Mouse (Mus musculus): ENCODE results near the gene Izumo4. TPM values are rescaled to one million over a fixed set of nuclear protein-coding genes. Genes with fewer than 3 reads are reported as not detected.

Izumo4 gene
- total RNA-seq, 4 experiments from 2014 or later = 2.2 to 5.3 (median 3.6) TPM

GRCm38 (mm10) chr10:80686617-80687016 lies 15.4 kb upstream of the Izumo4 start:
- DNase-seq (ENCODE audit: low spot score) = no peak

GRCm38 (mm10) chr10:80687850-80688249 lies 14.1 kb upstream of the Izumo4 start:
- peak; percentile 77 for DNase-seq (ENCODE audit: low spot score)

GRCm38 (mm10) chr10:80692249-80693165 lies 9.5 kb upstream of the Izumo4 start:
- DNase-seq (ENCODE audit: low spot score) = no peak

- no peak for DNase-seq (ENCODE audit: low spot score)
Measured at GRCm38 (mm10) chr10:80693401-80694045, 8.5 kb upstream of the Izumo4 start.

GRCm38 (mm10) chr10:80694159-80694938 lies 7.6 kb upstream of the Izumo4 start:
- DNase-seq (ENCODE audit: low spot score) = no peak

GRCm38 (mm10) chr10:80695186-80695585 lies 6.8 kb upstream of the Izumo4 start:
- DNase-seq (ENCODE audit: low spot score) = peak; percentile 67

DNA sequence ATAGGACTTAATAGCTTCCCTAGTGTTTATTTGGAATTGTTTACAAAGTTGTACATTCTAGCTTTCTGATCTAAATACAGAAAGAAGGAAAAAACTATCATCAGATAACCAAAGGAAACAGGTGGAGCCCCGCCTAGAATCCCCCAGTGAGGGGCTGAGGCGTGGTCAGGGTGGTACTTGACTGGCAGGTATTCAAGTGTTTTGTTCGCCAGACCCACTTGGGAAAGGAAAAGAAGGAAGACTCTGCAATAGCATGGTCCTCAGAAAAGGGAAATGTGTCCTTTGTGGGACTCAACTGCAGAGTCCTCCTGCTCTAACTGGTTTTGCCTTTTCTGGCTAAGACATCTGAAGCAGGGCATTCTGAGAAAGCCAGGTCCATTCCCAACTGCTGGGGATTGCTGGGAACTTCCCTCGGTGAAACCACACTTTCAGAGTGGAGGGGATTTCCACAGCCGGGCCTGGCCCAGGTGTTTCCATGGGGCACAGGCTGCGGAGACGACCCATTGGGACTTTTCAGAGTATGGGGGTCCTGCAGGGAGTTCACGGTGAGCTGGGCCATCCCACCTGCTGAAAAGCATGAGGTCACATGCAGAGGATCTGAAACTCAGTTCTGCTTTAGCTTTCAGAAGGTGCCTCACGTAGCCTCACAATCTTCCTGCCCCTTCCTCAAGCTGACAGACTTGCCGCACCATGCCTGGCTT lies 6.0 kb upstream of the Izumo4 start:
- DNase-seq (ENCODE audit: low spot score) = no peak

DNA sequence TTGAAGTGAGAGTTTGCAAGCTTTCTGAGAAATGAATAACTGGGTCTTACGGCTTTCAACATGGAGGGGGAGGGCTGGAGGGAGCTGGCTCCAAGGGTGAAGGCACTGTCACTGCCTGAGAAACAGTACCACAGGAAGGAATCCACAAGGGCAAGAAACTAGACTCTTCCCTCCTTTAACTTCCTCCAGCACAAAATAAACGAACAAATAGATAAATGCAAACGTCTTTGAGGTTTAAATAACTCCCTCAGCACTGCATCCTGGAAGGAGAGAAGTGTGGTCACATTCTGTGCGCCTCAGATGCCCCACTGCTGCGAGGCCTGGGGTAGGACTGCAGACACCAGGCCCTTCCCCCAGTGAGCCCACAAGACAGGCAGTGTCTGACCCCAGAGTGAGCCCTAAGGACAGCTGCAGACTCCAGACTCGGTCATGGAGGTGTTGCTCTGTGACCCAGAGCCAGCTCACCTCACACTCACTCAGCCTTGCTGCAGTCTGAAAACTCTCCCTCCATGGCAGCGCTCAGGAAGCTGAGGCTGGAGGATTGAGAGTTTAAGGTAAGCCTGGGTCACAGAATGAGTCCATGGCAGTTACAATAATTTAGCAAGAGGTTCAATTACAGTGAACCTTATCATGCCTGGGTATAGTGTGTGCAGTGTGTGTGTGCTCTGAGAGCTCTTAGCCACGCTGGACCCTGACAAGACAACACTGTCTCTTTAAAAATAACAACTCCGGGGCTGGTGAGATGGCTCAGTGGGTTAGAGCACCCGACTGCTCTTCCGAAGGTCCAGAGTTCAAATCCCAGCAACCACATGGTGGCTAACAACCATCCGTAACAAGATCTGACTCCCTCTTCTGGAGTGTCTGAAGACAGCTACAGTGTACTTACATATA lies 5.2 kb upstream of the Izumo4 start:
- no peak for DNase-seq (ENCODE audit: low spot score)

GRCm38 (mm10) chr10:80697393-80697787 lies 4.6 kb upstream of the Izumo4 start:
- DNase-seq (ENCODE audit: low spot score) = no peak

DNA sequence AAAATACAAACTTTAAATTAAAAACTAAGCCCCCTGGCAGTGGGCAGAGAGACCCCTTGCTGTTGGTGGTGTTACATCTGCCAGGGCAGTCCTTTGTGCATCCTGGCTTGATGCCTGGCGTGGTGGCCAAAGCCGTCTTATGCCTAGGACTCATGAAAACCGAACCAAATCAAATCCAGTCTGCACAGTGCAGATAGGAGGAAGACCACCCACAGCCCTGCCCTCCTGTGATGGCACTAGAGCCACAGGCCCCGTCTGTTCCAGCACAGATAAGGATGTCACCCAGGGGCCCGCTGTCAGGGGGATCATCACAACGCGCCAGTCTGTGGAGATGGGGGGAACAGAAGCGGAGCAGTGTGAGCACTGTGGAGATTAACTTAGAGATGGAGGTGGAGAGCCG lies 4.2 kb upstream of the Izumo4 start:
- DNase-seq (ENCODE audit: low spot score) = no peak

DNA sequence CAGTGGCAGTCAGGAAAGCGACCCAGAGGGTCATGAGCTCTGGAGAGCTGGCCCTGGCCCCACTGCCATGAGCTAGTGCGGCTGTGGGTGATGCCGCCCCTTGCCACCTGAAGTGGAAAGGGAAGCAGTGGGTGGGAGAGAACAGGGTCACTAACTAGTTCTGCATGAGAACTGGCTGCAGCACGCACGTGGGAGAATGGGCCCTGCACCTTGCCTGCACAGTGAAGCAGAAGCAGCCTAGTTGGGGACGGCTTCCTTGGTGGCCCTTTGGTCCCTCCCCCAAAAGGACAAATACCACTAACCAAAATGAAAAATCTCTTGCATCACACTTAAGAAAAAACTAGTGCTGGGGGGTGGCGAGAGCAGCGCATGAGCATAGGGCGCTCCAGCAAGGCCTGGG lies 3.4 kb upstream of the Izumo4 start:
- DNase-seq (ENCODE audit: low spot score) = no peak

- DNase-seq (ENCODE audit: low spot score) = no peak
Measured at GRCm38 (mm10) chr10:80700038-80700504, 1.9 kb upstream of the Izumo4 start.

GRCm38 (mm10) chr10:80700732-80701131 lies 1.3 kb upstream of the Izumo4 start:
- DNase-seq (ENCODE audit: low spot score) = no peak

DNA sequence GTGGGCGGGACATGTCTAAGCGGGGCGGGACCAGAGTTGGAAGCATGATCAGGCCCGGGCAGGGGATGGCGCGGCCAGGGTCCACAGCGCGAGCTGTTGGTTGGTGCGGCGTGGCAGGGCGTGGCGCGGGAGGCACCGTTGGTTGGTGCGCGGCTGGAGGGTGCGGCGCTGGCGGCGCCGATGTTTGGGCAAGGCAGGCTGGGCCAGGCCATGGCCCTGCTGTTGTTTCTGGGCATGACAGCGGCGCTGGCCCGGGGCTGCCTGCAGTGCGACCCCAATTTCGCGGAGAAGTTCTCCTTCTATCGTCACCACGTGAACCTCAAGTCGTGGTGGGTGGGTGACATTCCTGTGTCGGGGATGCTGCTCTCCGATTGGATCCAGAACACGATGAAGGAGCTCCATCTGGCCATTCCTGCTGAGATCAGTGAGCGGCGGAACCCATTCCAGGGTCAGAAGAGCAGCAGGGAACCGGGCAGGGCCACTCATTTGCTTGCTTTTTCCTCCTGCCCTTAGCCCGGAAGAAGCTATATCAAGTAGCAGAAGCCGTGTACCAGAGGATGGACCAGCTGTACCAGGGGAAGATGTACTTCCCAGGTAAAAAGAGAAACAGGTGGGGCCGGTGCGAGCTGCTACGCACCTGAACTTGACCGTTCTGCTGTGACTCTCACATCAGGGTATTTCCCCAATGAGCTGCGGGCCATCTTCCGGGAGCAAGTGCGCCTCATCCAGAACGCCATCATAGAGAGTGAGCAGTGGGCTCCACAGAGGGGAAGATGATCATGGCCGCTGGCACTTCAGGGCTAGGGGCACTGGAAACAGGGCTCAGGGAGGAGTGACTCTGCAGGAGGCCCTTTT lies 779 bp downstream of the Izumo4 start:
- DNase-seq (ENCODE audit: low spot score) = peak; percentile 91

DNA sequence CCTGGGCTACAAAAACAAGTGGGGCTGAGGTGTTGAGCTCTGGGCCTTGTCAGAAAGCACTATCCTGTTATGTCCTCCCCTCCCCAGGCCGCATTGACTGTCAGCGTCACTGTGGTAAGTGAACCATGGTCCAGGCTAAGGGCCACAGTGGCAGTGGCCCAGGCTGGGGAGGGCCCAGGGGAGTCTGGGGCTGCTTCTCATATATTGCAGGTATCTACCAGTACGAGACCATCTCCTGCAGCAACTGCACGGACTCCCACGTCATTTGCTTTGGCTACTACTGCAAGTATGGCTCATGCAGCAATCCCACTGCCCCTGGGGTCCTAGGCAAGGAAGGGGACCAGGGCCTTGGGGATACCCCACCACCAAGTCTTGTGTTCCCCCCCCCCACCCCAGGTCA lies 1.7 kb downstream of the Izumo4 start:
- no peak for DNase-seq (ENCODE audit: low spot score)

- no peak for DNase-seq (ENCODE audit: low spot score)
Measured at GRCm38 (mm10) chr10:80704418-80704817, 2.4 kb downstream of the Izumo4 start.

DNA sequence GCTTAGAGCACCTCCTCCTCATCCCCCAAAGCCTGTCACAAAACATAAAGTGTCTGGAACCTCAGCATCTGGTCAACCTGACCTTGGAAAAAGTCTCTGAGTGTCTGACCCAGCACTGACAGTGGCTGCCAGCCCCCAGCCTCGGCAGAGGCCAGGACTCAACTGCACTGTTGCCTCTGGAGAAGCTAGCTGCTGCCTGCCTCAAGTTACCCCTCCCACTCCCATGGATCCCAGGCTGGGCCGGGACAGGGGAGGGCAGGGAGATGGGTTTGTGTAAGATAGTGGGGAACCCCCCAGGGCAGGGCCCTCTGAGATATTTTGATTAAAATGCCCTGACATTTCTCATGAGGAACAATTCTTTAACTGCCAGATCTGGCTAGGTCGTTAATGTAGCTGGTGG lies 3.0 kb downstream of the Izumo4 start:
- DNase-seq (ENCODE audit: low spot score) = no peak

DNA sequence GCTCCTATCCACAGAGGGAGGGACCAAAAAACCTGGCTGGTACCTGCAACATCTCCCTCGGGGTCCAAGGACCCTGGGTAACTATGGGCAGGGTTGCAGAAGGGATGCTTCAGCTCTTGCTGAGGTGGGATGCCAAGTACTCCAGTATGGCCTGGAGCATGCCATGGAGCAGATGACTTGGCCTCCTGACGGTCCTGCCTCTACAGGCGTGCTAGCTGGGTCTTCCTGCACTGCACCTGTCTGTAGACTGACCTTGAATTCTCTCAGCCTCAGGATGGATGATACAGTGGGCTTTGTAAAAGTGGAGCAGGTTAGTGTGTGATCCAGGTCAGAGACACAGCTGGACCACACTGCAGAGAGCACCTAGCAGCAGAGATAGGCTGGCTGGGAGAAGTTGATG lies 3.5 kb downstream of the Izumo4 start:
- no peak for DNase-seq (ENCODE audit: low spot score)

- no peak for DNase-seq (ENCODE audit: low spot score)
Measured at GRCm38 (mm10) chr10:80710834-80711233, 8.8 kb downstream of the Izumo4 start.

DNA sequence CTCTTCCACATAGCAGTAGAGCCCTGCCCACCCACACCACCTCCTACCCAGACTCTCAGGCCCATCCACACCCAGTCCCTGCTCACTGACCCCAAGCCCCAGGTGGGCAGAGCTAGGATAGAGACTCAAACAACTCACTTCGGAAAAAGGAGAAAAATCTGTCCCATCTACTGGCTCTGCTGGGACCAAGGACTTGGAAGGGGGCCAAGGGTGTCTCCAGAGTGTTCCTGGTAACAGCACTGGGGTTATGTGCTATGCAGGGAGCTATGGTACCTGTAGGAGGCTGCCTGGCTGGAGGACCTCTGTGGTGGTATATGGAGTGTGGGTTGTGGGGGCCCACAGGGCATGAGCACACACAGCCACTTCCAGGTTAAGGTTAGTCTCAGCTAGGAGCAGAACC lies 15.3 kb downstream of the Izumo4 start:
- DNase-seq (ENCODE audit: low spot score) = no peak
